Mouse (Mus musculus) liver, embryonic 13.5 days (tissue): ENCODE results near the gene 1700084M14Rik. TPM values are rescaled to one million over a fixed set of nuclear protein-coding genes. Genes with fewer than 3 reads are reported as not detected.
"Not testable (repeated sequence)": the region's sequence is repeated elsewhere in the genome, so short reads cannot be mapped to it uniquely, and the experiment has no call there.

ENCODE experiments used
- ATAC-seq: fragments of 200-750 bp; cut with Nextera tagmentation; 2 replicates; pipeline ENCODE4 v1.8.0; 2017; ENCODE audit warnings: low read depth, mild to moderate bottlenecking, moderate number of reproducible peaks, moderate library complexity
- DNase-seq: peaks from one replicate; pipeline ENCODE4 v3.0.0; 2022
- H3K27ac ChIP-seq: fragments of 300-500 bp; sonication (generic); 2 replicates; pipeline ENCODE4 v1.5.1; 2015; ENCODE audit warnings: moderate library complexity, mild to moderate bottlenecking, inconsistent platforms
- H3K27me3 ChIP-seq: fragments of 300-500 bp; sonication (generic); 2 replicates; pipeline ENCODE4 v1.6.1; 2015; ENCODE audit warnings: mild to moderate bottlenecking, inconsistent platforms
- H3K36me3 ChIP-seq: fragments of 300-500 bp; sonication (generic); 2 replicates; pipeline ENCODE4 v1.6.1; 2015; ENCODE audit warnings: mild to moderate bottlenecking, inconsistent platforms
- H3K4me1 ChIP-seq: fragments of 300-500 bp; sonication (generic); replicated peaks from 2 replicates; pipeline ENCODE4 v1.6.1; 2015; ENCODE audit warnings: inconsistent platforms
- H3K4me2 ChIP-seq: fragments of 300-500 bp; sonication (generic); 2 replicates; pipeline ENCODE4 v1.6.1; 2015; ENCODE audit warnings: inconsistent platforms, mild to moderate bottlenecking, moderate library complexity
- H3K4me3 ChIP-seq: fragments of 300-500 bp; sonication (generic); replicated peaks from 2 replicates; pipeline ENCODE4 v1.5.1; 2015; ENCODE audit warnings: mild to moderate bottlenecking, inconsistent platforms
- H3K9ac ChIP-seq: fragments of 300-500 bp; sonication (generic); 2 replicates; pipeline ENCODE4 v1.6.1; 2015; ENCODE audit warnings: mild to moderate bottlenecking, inconsistent platforms
- H3K9me3 ChIP-seq: fragments of 300-500 bp; sonication (generic); replicated peaks from 2 replicates; pipeline ENCODE4 v1.6.1; 2016; ENCODE audit warnings: inconsistent platforms
- WGBS: fragments of 180-500 bp; shearing (Covaris S2); methylation state at CpG from one replicate; pipeline ENCODE4 v1.1.7; 2015; ENCODE audit not compliant: insufficient replicate concordance; 5-methylcytosine and 5-hydroxymethylcytosine counted together
- polyA plus RNA-seq: library from polyadenylated mRNA; unstranded; fragments of >200 nt; fragmentation: Nextera tagmentation; extraction: Ambion mirVana; gene quantifications from 2 replicates; pipeline ENCODE4 v1.2.1, GENCODE M21; 2015

The 1700084M14Rik gene
- not detected in 2 replicates for polyA plus RNA-seq

- not testable (repeated sequence) for H3K4me1 ChIP-seq, ATAC-seq, H3K4me3 ChIP-seq, H3K9me3 ChIP-seq, H3K27me3 ChIP-seq, H3K27ac ChIP-seq, H3K36me3 ChIP-seq, H3K9ac ChIP-seq, DNase-seq, H3K4me2 ChIP-seq
- WGBS = 53% methylated on average over 3 of the region's 3 CpGs
Measured at GRCm38 (mm10) chrX:91575811-91576210, at the start of gene 1700084M14Rik. Gene 1700084M14Rik (minus strand): TSS chrX:91575911.

Other genes starting within 250 kb of the 1700084M14Rik start
- not detected in 2 replicates for gene Mageb2, start 244.2 kb downstream of the 1700084M14Rik start, polyA plus RNA-seq
- gene Gm5072, start 183.4 kb downstream of the 1700084M14Rik start, polyA plus RNA-seq = not detected in 2 replicates
- not detected in 2 replicates for gene Gm8914, start 95.8 kb downstream of the 1700084M14Rik start, polyA plus RNA-seq
- not detected in 2 replicates for gene Gm14781, start 56.3 kb upstream of the 1700084M14Rik start, polyA plus RNA-seq
- not detected in 2 replicates for gene Mageb5, start 207.1 kb upstream of the 1700084M14Rik start, polyA plus RNA-seq